Mouse (Mus musculus) limb, embryonic 12.5 days (tissue): ENCODE results near the gene Cphx2. TPM values are rescaled to one million over a fixed set of nuclear protein-coding genes. Genes with fewer than 3 reads are reported as not detected.
A peak's percentile ranks its signal among the peaks of the same experiment; 100 is the strongest.
"Not testable (repeated sequence)": the region's sequence is repeated elsewhere in the genome, so short reads cannot be mapped to it uniquely, and the experiment has no call there.

ENCODE experiments used
- ATAC-seq: fragments of 200-750 bp; cut with Nextera tagmentation; 2 replicates; pipeline ENCODE4 v1.8.0; 2017; ENCODE audit warnings: low read depth, moderate TSS enrichment; ENCODE audit not compliant: insufficient number of reproducible peaks, insufficient read depth, low FRiP score, low TSS enrichment
- H3K27ac ChIP-seq: fragments of 300-500 bp; sonication (generic); 2 replicates; pipeline ENCODE4 v1.5.1; 2016; ENCODE audit warnings: mild to moderate bottlenecking, moderate library complexity
- H3K27me3 ChIP-seq: fragments of 300-500 bp; sonication (generic); 2 replicates; pipeline ENCODE4 v1.6.1; 2016; ENCODE audit warnings: mild to moderate bottlenecking, moderate library complexity
- H3K36me3 ChIP-seq: fragments of 300-500 bp; sonication (generic); 2 replicates; pipeline ENCODE4 v1.6.1; 2016; ENCODE audit warnings: mild to moderate bottlenecking, moderate library complexity
- H3K4me1 ChIP-seq: fragments of 300-500 bp; sonication (generic); replicated peaks from 2 replicates; pipeline ENCODE4 v1.6.1; 2016
- H3K4me2 ChIP-seq: fragments of 300-500 bp; sonication (generic); 2 replicates; pipeline ENCODE4 v1.6.1; 2016; ENCODE audit warnings: mild to moderate bottlenecking, moderate library complexity
- H3K4me3 ChIP-seq: fragments of 300-500 bp; sonication (generic); replicated peaks from 2 replicates; pipeline ENCODE4 v1.5.1; 2016; ENCODE audit warnings: mild to moderate bottlenecking
- H3K9ac ChIP-seq: fragments of 300-500 bp; sonication (generic); replicated peaks from 2 replicates; pipeline ENCODE4 v1.6.1; 2016; ENCODE audit warnings: mild to moderate bottlenecking, moderate library complexity
- H3K9me3 ChIP-seq: fragments of 300-500 bp; sonication (generic); 2 replicates; pipeline ENCODE4 v1.6.1; 2016; ENCODE audit warnings: mild to moderate bottlenecking, moderate library complexity
- WGBS: fragments of 180-500 bp; shearing (Covaris S2); methylation state at CpG from one replicate; pipeline ENCODE4 v1.1.7; 2016; 5-methylcytosine and 5-hydroxymethylcytosine counted together
- polyA plus RNA-seq: library from polyadenylated mRNA; unstranded; fragments of >200 nt; fragmentation: Nextera tagmentation; extraction: Ambion mirVana; gene quantifications from 2 replicates; pipeline ENCODE4 v1.2.1, GENCODE M21; 2016

Gene Cphx2
- polyA plus RNA-seq, 1 experiment from 2014 or later: not detected

GRCm38 (mm10) chr14:26076620-26077390, 4.5 kb upstream of the Cphx2 start:
- H3K9ac ChIP-seq, H3K36me3 ChIP-seq, H3K27ac ChIP-seq, H3K4me2 ChIP-seq, H3K27me3 ChIP-seq, H3K9me3 ChIP-seq, H3K4me1 ChIP-seq, H3K4me3 ChIP-seq, ATAC-seq: not testable (repeated sequence)
- no CpG with 5 or more reads among the region's 5 CpGs for WGBS

DNA sequence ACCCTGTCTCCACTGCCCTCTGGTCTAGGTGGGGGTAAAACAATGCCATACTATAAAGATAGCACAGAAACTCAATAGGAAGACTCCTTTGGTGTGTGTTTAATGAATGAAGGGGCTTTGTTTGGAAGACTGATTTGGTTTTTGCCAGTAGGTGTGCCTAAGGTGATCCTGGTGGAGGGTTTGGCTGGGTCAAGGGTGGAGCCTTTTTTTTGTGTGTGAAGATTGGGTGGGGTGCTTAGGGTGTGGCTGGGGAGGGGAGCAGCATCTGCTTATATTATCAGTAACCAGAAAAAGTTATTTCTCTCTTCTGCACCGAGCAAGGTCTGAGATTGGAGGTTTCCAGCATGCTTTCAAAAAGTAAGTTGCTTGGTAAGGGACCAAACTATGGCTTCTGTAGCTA, 681 bp downstream of the Cphx2 start, which contains the start of gene Cphx3:
Cphx3 (plus strand) TSS at position 301 of the 400 bp plus-strand sequence.
- not testable (repeated sequence) for H3K4me2 ChIP-seq, H3K4me3 ChIP-seq, H3K36me3 ChIP-seq, H3K9me3 ChIP-seq, ATAC-seq, H3K9ac ChIP-seq, H3K4me1 ChIP-seq, H3K27ac ChIP-seq, H3K27me3 ChIP-seq
- no CpG with 5 or more reads among the region's 1 CpGs for WGBS

DNA sequence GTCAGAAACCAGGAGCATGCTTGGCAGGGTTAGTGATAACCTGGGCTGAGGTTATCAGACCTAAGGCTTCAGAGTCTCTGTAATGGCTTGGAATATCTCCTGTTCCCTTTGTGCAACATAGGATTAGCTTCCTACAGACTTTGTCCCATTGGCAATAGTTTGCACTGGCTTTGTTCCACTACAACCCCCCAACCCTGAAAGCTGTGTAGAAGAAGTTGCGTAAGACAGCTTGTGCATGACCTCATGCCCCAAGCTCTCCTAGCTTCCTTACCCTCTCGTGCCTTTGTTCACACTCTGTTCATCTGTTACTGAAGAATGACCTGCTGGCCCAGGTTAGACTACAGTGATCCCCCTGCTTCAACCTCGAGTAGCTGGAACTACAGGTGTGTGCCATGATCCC, 16.3 kb downstream of the Cphx2 start:
- not testable (repeated sequence) for H3K9me3 ChIP-seq

GRCm38 (mm10) chr14:26118150-26118549, 36.8 kb downstream of the Cphx2 start, which contains the start of gene Duxbl2:
TSS of gene Duxbl2 (plus strand) at chr14:26118349.
- not testable (repeated sequence) for H3K9me3 ChIP-seq, H3K9ac ChIP-seq, H3K4me3 ChIP-seq, H3K4me1 ChIP-seq, H3K27me3 ChIP-seq, H3K36me3 ChIP-seq, H3K4me2 ChIP-seq, H3K27ac ChIP-seq
- ATAC-seq: peak; percentile 26; the same call in 1 of the 2 replicates
- WGBS: no CpG with 5 or more reads among the region's 7 CpGs

More for the DNA sequence above, 16.3 kb downstream of the Cphx2 start:
- not testable (repeated sequence) for ATAC-seq, H3K9ac ChIP-seq, H3K27ac ChIP-seq, H3K4me1 ChIP-seq, H3K4me2 ChIP-seq, H3K36me3 ChIP-seq, H3K4me3 ChIP-seq, H3K27me3 ChIP-seq
- WGBS: no CpG with 5 or more reads among the region's 3 CpGs

DNA sequence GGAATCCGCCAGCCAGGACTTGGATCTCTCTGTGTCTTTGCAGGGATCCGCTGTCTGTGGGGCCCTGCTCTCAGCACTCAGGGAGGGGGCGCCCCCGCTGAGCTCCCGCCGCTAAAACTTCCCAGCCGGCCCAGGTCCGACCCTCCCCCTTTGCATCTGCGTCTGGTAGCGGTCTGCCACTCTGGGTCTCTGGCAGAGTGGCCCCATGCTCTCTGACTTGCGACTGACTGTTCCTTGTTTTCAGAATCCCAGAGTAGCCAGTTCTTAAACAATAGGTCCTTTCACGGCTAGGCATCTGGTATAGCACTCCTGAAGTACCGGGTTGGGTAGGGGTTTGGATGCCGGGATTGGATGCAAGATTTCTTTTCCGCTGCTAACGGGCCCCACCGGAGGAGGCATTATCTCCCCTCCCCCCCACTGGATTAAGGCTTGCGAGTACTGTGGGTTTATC, 37.3 kb downstream of the Cphx2 start:
- not testable (repeated sequence) for H3K27ac ChIP-seq
- peak; percentile 85 for ATAC-seq

GRCm38 (mm10) chr14:26119095-26119494, 37.8 kb downstream of the Cphx2 start:
- H3K4me3 ChIP-seq, H3K27me3 ChIP-seq, ATAC-seq, H3K9ac ChIP-seq, H3K27ac ChIP-seq, H3K36me3 ChIP-seq, H3K4me2 ChIP-seq, H3K4me1 ChIP-seq, H3K9me3 ChIP-seq: not testable (repeated sequence)
- WGBS: no CpG with 5 or more reads among the region's 7 CpGs

More for the DNA sequence above, 37.3 kb downstream of the Cphx2 start:
- not testable (repeated sequence) for H3K36me3 ChIP-seq, H3K9ac ChIP-seq, H3K4me3 ChIP-seq, H3K4me1 ChIP-seq, H3K9me3 ChIP-seq, H3K4me2 ChIP-seq, H3K27me3 ChIP-seq
- no CpG with 5 or more reads among the region's 18 CpGs for WGBS

Other genes starting within 250 kb of the Cphx2 start
- 6.2 and 7.0 TPM in 2 replicates for gene Anxa11, start 239.4 kb upstream of the Cphx2 start, polyA plus RNA-seq
- gene Plac9a, start 178.4 kb upstream of the Cphx2 start, polyA plus RNA-seq: not detected in 2 replicates
- 1.7 and 4.1 TPM in 2 replicates for gene Tmem254a, start 153.8 kb upstream of the Cphx2 start, polyA plus RNA-seq
- gene Cphx1, start 143.2 kb upstream of the Cphx2 start, polyA plus RNA-seq: not detected in 2 replicates
- 2.7 and 3.3 TPM in 2 replicates for gene Duxbl1, start 102.9 kb upstream of the Cphx2 start, polyA plus RNA-seq
- gene Gm9780, start 38.8 kb upstream of the Cphx2 start, polyA plus RNA-seq: 1.7 TPM in 1 of 2 replicates, not detected in the other
- 21.7 and 22.1 TPM in 2 replicates for gene Tmem254c, start 14.2 kb upstream of the Cphx2 start, polyA plus RNA-seq
- gene Cphx3, start 781 bp downstream of the Cphx2 start, polyA plus RNA-seq: not detected in 2 replicates
- gene Duxbl2, start 36.8 kb downstream of the Cphx2 start, polyA plus RNA-seq: 3.9 TPM in 1 of 2 replicates, not detected in the other
- gene Plac9b, start 101.0 kb downstream of the Cphx2 start, polyA plus RNA-seq: 2.0 and 3.0 TPM in 2 replicates
- gene Tmem254b, start 125.5 kb downstream of the Cphx2 start, polyA plus RNA-seq: 22.5 and 24.0 TPM in 2 replicates
- 1.6 and 4.0 TPM in 2 replicates for gene Duxbl3, start 176.4 kb downstream of the Cphx2 start, polyA plus RNA-seq